Mouse (Mus musculus): ENCODE results near the gene Zfp541. TPM values are rescaled to one million over a fixed set of nuclear protein-coding genes. Genes with fewer than 3 reads are reported as not detected.

Gene Zfp541
- total RNA-seq, 2 experiments from 2014 or later = 0.44 to 0.66 TPM

DNA sequence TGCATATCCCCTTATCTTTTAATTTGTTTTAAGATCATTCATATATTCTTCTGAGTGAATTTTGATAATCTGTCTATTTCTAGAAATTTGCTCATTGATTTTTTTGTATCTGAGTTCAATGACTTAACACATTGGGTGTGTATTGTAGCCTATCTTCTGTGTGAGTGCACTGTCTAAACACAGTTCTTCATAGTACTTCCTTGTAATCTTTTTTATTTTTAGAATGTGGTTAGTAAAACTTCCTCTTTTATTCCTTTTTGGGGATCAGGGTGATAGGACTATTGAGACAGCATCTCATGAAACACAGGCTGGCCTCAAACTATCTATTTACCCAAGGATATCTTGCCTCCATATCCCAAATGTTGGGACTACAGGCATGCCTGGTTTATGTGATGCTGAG is 9.2 kb downstream of the Zfp541 start:
- DNase-seq (ENCODE audit: extremely low spot score in 1 of 2, low spot score in 1 of 2) = no peak

DNA sequence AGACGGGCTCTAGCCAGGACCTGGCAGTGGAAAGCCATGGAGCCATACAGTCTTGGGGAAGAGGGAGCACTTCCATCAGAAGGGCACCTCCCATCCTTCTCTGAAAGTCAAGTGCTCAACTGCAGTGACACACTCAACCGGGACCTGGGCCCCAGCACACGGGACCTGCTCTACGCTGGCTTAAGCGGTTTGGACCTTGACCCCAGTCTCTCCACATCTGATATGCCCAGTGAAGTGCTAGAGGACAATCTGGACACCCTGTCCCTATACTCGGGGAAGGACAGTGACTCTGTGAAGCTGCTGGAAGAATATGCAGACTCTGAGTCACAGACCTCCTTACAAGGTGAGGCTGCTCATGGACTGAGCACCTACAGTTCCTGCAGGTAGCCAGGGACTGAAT is 10.3 kb downstream of the Zfp541 start:
- no peak for DNase-seq (ENCODE audit: extremely low spot score in 1 of 2, low spot score in 1 of 2)

DNA sequence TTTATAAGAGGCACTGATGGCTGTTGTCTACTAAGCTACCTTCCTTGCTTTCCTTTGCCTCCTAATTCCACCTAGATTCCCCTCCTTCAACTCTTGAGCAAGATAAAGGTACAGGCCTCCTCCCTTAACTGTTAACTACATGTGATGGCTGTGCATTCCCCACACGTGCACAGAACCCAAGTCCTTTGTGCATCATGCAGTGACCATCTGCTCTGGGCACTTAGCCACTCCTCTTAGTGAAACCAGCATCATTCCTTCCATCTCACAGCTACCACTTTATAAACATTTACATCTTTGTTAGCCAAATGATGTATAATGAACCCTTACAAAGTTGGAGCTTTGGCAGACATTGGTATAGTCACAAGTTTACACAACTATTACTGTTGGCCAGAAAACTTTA is 18.3 kb downstream of the Zfp541 start:
- no peak for DNase-seq (ENCODE audit: extremely low spot score in 1 of 2, low spot score in 1 of 2)

DNA sequence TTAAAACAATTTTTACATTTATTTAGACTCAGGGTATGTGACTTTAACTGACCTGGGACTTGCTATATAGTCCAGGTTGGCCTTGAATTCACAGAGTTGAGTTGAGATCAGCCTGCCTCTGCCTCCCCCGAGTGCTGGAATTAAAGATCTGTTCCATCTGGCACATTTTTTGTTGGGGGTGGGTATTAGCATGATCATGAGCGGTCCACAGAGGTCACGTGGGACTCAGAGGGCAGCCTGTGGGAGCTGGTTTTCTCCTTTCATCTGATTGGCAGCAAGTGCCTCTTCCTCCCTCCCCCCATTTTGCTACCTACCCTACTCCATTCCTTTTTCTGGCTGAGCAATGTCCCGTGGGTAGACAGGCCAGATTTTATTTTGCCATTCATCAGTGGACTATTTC is 19.0 kb downstream of the Zfp541 start:
- no peak for DNase-seq (ENCODE audit: extremely low spot score in 1 of 2, low spot score in 1 of 2)

DNA sequence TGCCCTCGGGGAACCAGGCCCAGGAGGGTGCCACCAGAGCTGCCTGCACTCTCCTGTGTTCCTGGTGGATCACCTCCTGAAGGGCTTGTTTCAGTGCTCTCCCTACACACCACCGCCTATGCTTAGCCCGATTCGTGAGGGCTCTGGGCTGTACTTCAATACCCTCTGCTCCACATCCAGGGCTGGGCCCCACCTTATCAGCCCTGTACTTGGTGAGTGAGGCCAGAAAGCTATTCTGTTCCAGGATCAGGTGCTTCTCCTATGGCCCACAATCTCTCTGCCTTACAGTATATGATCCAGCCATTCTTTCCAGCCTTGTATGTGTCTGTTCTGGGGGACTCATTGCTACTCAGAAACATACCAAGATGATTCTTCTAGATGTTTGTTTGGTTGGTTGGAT is 21.7 kb downstream of the Zfp541 start:
- no peak for DNase-seq (ENCODE audit: extremely low spot score in 1 of 2, low spot score in 1 of 2)

DNA sequence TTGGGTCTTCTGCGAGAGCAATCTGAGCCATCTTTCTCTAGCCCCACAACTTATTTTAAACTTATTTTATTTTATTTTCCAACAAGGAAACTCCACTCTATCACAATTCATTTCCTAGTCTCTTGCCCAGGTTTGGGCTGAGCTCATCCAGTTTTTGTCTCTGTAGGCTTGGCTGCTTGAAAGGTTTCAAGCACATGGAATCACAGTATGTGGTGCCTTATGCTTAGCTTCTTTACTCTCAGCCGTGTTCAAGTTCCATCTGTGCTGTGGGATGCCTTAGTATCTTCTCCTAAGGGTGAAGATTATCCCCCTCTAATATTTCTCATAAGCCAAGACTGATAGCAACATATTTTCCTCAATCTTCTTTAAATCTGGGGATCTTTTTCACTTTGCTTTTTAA is 26.0 kb downstream of the Zfp541 start:
- no peak for DNase-seq (ENCODE audit: extremely low spot score in 1 of 2, low spot score in 1 of 2)

DNA sequence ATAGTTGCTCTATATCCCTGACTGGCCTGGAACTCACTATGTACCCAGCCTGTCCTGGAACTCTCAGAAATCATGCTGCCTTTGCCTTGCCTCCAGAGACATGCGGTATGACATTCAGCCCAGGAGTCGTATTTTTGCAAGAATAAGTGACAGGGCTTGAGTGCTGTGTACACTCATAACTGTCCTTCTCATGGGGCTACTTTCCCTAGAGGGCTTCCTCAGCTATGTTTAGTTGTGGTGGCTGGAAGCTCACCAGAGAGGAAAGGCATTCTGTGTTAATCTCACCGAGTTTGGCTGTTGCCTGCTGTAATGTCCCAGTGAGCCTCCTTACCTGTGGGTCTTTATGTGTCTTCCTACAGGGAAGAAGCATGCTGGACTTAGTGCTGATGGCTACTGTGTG is 33.0 kb downstream of the Zfp541 start:
- no peak for DNase-seq (ENCODE audit: extremely low spot score in 1 of 2, low spot score in 1 of 2)

DNA sequence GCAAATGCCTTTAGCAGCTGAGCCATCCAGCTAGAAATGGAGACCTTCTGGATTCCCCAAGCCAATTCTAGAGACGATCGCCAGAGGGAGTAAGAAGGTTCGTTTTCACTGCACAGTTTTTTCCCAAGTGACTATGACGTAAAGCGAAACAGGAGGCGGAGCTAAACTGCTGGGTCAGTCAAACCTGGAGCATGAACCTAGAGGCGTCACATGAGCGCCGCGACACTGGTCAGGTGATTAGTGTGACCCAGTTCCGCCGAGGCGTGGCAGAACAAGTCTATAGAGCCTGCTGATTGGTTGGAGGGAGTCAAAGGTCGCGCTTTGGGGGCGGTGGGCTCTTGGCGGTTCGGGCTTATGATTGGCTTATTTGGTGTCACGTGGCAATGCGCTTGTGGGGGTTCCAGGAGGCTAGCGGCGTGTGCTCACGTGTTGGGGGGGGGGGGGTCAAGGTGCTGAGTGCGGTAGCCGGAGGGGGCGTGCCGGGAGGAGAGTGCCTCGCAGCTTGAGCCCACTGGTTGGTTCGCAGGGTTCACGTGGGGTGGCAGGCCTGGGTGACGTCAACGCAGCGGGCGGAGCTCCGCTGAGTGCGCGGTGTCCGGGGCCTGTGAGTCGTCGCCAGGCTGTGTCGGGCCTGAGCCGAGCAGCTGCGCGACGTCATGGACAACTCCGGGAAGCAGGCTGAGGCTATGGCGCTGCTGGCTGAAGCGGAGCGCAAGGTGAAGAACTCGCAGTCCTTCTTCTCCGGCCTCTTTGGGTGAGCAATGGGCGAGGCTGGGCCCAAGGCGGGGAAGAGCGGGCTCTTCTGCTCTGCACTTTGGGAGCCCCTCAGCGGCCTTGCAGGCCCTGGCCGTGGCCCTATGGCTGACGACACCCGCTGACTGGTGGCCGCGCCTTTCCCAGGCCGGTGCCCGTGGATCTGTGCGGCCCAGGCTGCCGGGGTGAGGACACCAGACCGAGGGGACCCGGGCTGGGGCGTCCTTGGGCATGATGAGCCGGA is 36.7 kb downstream of the Zfp541 start, which contains the start of gene Napa:
Gene Napa (plus strand): TSS at position 438 of the 997 bp plus-strand sequence.
- DNase-seq (ENCODE audit: extremely low spot score in 1 of 2, low spot score in 1 of 2) = peak; percentile 93

DNA sequence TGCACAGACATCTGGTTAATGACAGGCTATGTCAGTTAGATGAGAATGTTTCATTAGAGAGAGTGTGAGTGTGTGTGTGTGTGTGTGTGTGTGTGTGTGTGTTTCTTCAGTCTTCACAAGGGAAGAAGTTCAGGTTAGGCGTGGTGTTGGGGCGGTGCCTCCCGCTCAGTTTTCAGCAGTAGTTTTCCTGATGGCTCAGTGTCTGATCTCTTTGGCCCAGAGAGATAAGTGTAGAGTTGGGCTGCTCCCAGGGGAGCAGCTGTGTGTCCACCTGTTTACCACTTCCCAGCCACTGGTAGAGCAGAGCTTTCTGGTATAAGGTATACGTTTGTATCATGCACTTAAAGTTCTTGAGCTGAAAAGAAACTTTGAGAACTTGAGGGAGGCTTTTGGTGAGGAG is 38.3 kb downstream of the Zfp541 start:
- DNase-seq (ENCODE audit: extremely low spot score in 1 of 2, low spot score in 1 of 2) = no peak

DNA sequence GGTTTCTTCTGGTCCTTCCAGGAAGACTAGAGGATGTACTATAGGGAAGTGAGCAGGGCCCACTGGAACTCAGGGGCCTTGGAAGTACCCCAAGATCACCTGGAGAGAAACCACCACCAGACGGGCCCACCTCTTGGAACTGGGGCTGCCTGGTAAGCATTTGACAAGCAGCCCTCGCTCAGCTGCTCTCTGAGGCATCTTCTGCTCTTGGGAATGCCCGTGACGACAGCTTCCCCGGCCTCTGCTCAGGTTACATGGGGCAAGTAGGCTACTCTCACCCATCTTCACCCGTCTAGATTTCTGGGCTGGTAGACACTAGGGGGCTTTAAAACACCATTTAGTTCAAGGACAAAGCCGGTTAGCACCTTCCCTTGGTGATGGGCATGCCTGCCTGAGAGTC is 39.5 kb downstream of the Zfp541 start:
- DNase-seq (ENCODE audit: extremely low spot score in 1 of 2, low spot score in 1 of 2) = no peak

DNA sequence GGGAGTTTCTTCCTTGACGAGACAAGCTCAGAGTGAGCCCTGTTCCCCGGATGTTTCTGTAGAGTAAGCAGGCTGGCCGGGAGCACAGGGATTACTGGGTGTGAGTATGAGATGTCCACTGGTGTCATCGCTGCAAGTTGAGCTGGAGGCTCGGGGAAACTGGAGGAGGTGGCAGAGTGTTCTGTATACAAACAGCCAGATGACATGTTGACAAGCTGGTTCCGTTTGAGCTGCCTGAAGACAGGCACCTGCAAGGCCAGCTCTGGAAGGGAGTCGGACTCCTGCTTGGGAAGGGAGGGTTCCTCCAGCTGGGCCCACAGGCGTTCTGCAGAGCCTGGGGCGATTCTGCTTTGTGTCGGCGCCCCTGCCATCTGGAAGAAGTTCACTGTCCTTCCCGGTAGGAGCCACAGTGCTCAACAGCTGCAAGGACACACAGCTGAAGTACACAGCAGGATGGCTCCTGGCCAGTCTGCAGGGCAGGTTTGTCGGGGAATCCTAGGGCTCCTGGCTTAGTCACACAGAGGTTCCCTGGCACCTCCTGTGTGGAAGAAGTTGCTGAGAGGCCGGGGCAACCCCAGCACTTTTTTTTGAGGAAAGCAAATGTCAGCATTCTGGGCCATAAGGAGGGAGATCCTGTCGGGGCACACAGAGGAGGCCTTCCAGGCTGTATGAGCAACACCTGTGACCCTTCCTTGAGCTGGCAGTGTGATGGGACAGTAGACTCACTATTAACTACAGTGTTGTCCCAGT is 40.3 kb downstream of the Zfp541 start:
- no peak for DNase-seq (ENCODE audit: extremely low spot score in 1 of 2, low spot score in 1 of 2)

DNA sequence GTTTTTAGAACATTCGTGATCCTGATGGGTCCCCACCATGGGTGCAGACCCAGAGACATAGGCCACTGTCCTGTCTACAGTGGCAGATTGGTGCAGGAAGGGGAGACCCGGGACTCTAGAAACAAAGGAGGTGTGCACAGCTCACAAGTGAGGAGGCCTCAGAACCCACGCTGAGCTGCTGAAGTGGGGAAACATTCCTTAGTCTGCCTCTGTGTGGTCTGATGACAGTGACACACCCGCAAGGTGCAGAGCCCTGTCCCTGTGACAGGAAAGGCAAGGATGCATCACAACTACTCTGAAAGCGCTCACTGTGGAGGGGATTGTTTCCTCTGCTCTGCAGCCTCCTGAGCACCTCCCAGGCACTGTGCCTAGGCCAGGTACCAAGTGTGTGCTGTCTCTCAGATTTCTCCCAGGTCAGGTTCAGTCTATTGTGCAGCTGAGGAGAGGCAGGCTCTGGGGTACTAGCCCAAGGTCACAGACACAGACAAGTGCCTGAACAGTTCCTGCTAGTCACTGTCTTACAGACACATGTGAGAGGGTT is 41.1 kb downstream of the Zfp541 start:
- DNase-seq (ENCODE audit: extremely low spot score in 1 of 2, low spot score in 1 of 2) = no peak

DNA sequence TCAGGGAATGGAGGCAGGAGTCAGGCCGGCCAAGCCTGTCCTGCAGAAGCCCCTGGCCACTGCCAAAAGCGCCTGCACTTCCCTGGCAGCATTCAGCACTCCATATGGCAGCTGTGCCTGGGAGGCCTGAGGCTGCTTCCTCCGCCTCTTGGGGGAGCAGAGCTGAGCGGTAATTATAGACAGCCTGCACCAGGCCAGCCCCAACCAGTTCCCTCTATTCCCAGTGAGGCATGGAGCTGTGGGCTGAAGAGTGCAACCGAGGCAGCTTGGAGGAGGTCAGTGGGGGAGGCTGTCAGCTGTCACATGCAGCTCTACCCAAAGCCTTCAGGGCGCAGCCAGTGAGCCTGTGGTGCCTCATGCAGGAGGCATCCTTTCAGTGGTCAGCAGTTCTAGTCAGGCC is 42.1 kb downstream of the Zfp541 start:
- no peak for DNase-seq (ENCODE audit: extremely low spot score in 1 of 2, low spot score in 1 of 2)

DNA sequence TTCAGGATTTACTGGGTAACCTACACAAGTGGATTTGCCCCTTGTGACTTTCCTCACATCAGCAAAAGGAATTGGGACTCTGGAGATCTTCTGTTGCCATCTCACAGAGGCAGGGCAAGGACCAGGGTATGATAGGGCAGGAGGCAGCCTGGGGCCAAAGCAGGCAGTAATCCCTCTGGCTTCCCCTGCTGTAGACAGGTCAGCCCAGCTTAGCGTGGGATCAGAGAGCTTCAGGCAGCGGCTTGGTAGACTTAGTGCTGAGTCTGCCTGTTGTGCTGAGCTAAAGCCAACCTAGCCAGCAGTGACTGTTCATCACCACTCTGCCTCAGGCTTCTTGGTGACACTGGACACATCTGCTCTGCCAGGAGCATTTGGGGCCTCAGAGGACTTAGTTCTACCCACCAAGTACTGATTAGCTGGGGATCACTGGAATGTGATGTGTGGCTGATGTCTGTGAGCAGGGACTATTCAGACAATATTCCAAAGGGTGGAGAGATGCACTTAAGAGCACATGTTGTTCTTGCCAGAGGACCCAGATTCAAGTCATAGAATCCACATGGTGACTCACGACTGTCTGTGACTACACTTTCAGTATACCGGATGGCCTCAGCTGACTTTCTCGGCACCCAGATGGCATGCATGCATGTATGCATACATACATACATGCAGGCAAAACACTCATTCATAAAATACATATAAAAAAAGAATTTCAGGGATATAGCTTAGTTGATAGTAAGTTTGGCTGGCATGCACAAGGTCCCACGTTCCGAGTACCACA is 43.2 kb downstream of the Zfp541 start:
- DNase-seq (ENCODE audit: extremely low spot score in 1 of 2, low spot score in 1 of 2) = no peak

DNA sequence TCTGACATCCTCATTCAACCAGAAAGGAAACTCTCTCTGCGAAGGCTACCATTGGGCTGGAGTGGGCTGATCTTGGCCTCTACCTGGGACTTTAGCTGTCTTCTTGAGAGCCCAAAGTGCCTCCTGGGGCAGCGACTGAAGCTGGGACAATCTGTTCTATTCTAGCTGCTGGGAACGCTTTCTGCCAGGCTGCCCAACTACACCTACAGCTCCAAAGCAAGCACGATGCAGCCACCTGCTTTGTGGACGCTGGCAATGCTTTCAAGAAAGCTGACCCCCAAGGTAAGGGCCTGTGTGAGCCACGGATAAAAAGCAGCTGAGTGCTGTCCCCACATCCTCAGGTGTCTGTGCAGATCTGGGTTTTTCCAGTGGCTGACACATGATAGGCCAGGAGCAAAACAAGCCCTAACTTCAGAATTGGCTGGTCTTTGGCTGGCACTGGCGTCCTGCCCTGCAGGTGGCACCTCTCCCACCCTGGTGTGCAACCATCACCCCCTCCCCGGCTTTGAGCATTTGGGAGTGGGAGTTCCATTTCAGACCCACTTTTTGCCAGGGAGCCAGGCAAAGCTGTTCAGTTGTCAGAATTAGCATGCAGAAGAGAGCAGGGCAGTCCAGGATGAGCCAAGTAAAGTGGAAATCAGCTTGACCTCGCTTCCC is 47.4 kb downstream of the Zfp541 start:
- no peak for DNase-seq (ENCODE audit: extremely low spot score in 1 of 2, low spot score in 1 of 2)

DNA sequence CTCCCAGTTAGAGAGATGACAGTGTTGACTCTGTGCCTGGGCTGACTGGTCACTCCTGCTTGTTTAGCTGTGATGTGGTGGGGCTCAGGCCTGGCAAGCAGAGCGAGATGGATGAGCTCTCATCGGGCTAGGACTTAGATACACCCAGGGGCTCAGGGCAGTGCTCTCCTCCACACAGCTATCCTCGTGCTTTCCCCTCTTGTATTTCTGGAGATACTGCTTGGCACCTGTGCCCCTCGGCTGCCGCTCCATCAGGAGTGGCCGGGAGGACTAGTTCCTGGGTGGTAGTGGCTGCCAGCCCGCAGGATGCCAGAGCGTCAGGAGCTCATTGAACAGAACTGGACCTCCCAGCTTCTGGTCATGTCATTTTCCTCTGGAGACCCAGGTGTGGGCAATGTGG is 48.5 kb downstream of the Zfp541 start:
- DNase-seq (ENCODE audit: extremely low spot score in 1 of 2, low spot score in 1 of 2) = no peak

DNA sequence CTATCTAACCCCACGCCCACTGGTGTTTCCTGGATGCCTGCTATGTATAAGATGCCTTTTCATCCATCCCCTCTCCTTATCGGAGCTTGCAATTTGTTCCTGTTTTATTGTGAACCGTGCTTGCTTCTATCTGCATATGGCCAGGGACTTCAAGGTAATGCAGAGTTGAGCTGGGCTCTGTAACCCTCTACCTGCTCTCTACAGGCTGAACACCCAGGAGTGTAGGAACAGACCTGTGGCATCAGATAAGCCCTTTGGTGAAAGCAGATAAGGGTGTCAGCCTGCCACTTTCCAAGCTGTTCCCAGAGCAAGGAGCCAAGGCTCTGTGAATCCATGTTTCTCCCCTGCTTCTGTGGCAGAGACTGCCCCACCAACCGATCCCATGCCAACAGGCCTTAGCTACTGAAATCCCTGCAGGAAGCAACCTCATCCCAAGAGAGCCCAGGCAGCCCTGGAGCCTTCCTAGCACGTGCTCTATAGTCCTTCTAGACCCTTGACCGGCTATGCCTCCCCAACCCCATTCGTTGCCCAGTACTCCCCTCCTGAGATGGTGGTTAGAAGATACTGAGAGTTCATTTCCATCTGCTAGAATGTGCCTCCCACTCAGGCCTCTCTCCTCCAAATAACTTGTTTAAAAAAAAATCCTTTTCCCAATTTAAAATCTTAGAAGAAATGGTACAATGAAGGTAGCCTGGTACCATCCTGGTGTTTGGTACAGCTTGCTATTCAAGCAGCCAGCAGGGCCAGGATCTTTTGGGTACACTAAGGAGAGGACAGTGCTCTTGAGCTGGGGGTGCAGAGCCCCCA is 49.9 kb downstream of the Zfp541 start:
- no peak for DNase-seq (ENCODE audit: extremely low spot score in 1 of 2, low spot score in 1 of 2)

DNA sequence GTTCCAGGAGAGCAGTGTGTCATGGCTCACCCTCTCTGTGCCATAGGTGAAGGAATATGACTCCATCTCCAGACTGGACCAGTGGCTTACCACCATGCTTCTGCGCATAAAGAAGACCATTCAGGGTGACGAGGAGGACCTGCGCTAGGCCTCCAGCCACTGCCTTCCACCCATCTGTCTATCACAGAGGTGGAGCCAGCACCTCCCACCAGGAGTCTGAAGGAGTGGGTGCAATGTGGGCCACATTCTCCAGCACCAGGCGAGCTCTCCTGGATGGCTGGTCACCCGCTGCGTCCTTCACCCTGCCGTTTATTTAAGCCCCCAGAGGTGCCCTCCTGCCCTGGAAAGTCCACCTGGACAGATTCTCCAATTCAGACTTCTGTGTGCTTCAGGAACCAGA is 54.8 kb downstream of the Zfp541 start:
- DNase-seq (ENCODE audit: extremely low spot score in 1 of 2, low spot score in 1 of 2) = no peak

DNA sequence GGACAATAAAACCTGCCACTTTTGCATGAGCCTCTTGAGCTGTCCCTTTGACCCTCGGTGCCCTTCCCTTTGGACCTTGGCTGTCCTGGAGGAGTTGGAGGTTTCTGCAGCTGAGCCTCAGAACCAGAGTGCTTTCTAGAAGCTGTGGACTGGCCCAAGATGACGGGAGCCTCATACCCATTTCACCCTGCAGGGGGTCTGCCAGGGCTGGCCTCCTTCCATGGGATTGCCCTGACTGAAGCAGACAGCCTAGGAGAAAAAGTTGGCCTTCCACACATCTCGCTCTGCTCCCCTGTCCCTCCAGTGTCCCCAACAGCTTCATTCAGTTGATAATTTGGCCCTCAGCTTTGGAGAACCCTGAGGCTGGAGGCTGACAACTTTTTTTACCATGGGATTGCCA is 55.5 kb downstream of the Zfp541 start:
- no peak for DNase-seq (ENCODE audit: extremely low spot score in 1 of 2, low spot score in 1 of 2)

Measured in layer of hippocampus, postnatal 25 days (tissue).